ENCODE assay signal across 8 mouse cellular contexts in the genomic region with DNA sequence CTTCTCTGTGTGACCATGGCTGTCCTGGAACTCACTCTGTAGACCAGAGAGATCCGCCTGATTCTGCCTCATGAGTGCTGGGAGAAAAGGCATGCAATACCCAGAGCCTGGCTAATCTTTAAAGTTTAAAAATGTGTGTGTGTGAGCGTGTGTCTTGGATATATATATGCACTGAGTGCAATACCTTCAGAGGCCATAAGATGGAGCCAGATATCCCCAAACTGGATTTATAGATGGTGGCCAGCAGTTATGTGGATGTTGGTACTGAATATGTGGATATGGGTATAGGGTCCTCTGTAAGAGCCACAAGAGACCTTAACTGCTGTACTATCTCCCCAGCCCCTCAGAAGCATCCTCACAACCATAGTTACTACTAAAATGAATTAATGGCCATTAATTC.
DNase-seq lines count a peak whose midpoint lies in the region; ATAC-seq and TF ChIP-seq lines count a peak whose summit lies in the region.

No protein-coding gene starts in this region.

- peaks cover 3% of the 10 kb centered on the region; the same call in 1 of the 2 replicates for H3K9me3 ChIP-seq in limb, embryonic 11.5 days (ENCODE audit: control insufficient read depth, low read length)
- H3K9me3 ChIP-seq in limb, embryonic 10.5 days (replicated peaks): no peaks in the 10 kb centered on the region
- no peaks in the 10 kb centered on the region for H3K9me3 ChIP-seq in ES-Bruce4 (replicated peaks; ENCODE audit: control insufficient read depth, insufficient read depth, low read length, poor library complexity, severe bottlenecking)

- TF ChIP-seq POLR2A in ES-Bruce4 (IDR thresholded peaks at IDR 0.05; ENCODE audit: insufficient read depth, low read length): no peak

- peaks cover 30% of the 10 kb centered on the region for H3K27me3 ChIP-seq in limb, embryonic 11.5 days (ENCODE audit: control insufficient read depth, insufficient read depth, low read length)
- H3K27me3 ChIP-seq in limb, embryonic 10.5 days (ENCODE audit: low read depth, poor library complexity, severe bottlenecking): peaks cover 48% of the 10 kb centered on the region
- H3K27me3 ChIP-seq in ES-Bruce4 (ENCODE audit: control insufficient read depth, insufficient read depth, low read length, poor library complexity, severe bottlenecking): no peaks in the 10 kb centered on the region

- no peak for TF ChIP-seq EP300 in ES-Bruce4 (IDR thresholded peaks at IDR 0.05; ENCODE audit: insufficient read depth, low read depth, low read length)

- H3K27ac ChIP-seq in limb, embryonic 11.5 days (replicated peaks; ENCODE audit: low read depth, low read length): no peak overlapping the region
- no peak overlapping the region for H3K27ac ChIP-seq in limb, embryonic 10.5 days
- no peak overlapping the region for H3K27ac ChIP-seq in ES-Bruce4 (ENCODE audit: insufficient read depth, low read length)

- no peak overlapping the region for H3K9ac ChIP-seq in limb, embryonic 11.5 days (ENCODE audit: low read length)
- H3K9ac ChIP-seq in ES-Bruce4 (ENCODE audit: low read depth, poor library complexity, severe bottlenecking): no peak overlapping the region

- H3K4me2 ChIP-seq in limb, embryonic 11.5 days (ENCODE audit: low read depth, severe bottlenecking): no peak overlapping the region

- DNase-seq in cerebellum, postnatal 14 days: peak; percentile 77 to 80
- DNase-seq in cerebellum, adult 11 months: no peak
- DNase-seq in limb, embryonic 11.5 days (ENCODE audit: low spot score): peak; percentile 46
- no peak for DNase-seq in limb, embryonic 10.5 days (ENCODE audit: low spot score)
- peak; percentile 80 for DNase-seq in induced T-regulatory cell, adult 2 months (ENCODE audit: low read depth)
- peak; percentile 60 for DNase-seq in right cerebral cortex, postnatal 4 days
- DNase-seq in T-cell, adult 2 months (ENCODE audit: low spot score): no peak

- H3K4me3 ChIP-seq in limb, embryonic 11.5 days (ENCODE audit: low read depth, low read length): no peak overlapping the region
- no peak overlapping the region for H3K4me3 ChIP-seq in limb, embryonic 10.5 days
- H3K4me3 ChIP-seq in ES-Bruce4 (ENCODE audit: low read depth, low read length): no peak overlapping the region

- 0 out of 2 replicates have a peak, but pooled peaks cover 2% of the 10 kb centered on the region for H3K4me1 ChIP-seq in limb, embryonic 11.5 days (ENCODE audit: control insufficient read depth, insufficient read depth, low read length)
- H3K4me1 ChIP-seq in limb, embryonic 10.5 days: peaks cover 18% of the 10 kb centered on the region
- peaks cover 3% of the 10 kb centered on the region for H3K4me1 ChIP-seq in ES-Bruce4 (ENCODE audit: control insufficient read depth, insufficient read depth, low read length)

- H3K36me3 ChIP-seq in limb, embryonic 11.5 days (ENCODE audit: control insufficient read depth, insufficient read depth, low read length): no peaks in the 10 kb centered on the region
- peaks cover 5% of the 10 kb centered on the region; the same call in 1 of the 2 replicates for H3K36me3 ChIP-seq in limb, embryonic 10.5 days
- H3K36me3 ChIP-seq in ES-Bruce4 (ENCODE audit: control insufficient read depth, insufficient read depth, low read length, poor library complexity, severe bottlenecking): no peaks in the 10 kb centered on the region

- 42% methylated on average over 2 of the region's 2 CpGs for WGBS in limb, embryonic 11.5 days
- 42% methylated on average over 2 of the region's 2 CpGs for WGBS in limb, embryonic 10.5 days

- TF ChIP-seq CTCF in ES-Bruce4 (IDR thresholded peaks at IDR 0.05; ENCODE audit: low read depth, low read length): peak; percentile 8

- ATAC-seq in limb, embryonic 11.5 days (ENCODE audit: insufficient number of reproducible peaks, low FRiP score, low TSS enrichment, low read depth): no peak

Comparison
In these comparisons a context has a peak if more than half of its experiments do, and no peak if none do; other contexts are left out.
1. DNase-seq: peak in cerebellum, postnatal 14 days (2 of 2), limb, embryonic 11.5 days (single experiment), induced T-regulatory cell, adult 2 months (single experiment) and right cerebral cortex, postnatal 4 days (single experiment); none in cerebellum, adult 11 months (single experiment), limb, embryonic 10.5 days (single experiment) and T-cell, adult 2 months (single experiment).